Mouse (Mus musculus) liver, embryonic 13.5 days (tissue): Measurements from ENCODE around the gene Afmid. TPM values are rescaled to one million over a fixed set of nuclear protein-coding genes. Genes with fewer than 3 reads are reported as not detected.
A peak's percentile ranks its signal among the peaks of the same experiment; 100 is the strongest.

Source experiments
- ATAC-seq: fragments of 200-750 bp; cut with Nextera tagmentation; 2 replicates; pipeline ENCODE4 v1.8.0; 2017; ENCODE audit warnings: low read depth, mild to moderate bottlenecking, moderate number of reproducible peaks, moderate library complexity
- DNase-seq: peaks from one replicate; pipeline ENCODE4 v3.0.0; 2022
- H3K27ac ChIP-seq: fragments of 300-500 bp; sonication (generic); 2 replicates; pipeline ENCODE4 v1.5.1; 2015; ENCODE audit warnings: moderate library complexity, mild to moderate bottlenecking, inconsistent platforms
- H3K27me3 ChIP-seq: fragments of 300-500 bp; sonication (generic); 2 replicates; pipeline ENCODE4 v1.6.1; 2015; ENCODE audit warnings: mild to moderate bottlenecking, inconsistent platforms
- H3K36me3 ChIP-seq: fragments of 300-500 bp; sonication (generic); 2 replicates; pipeline ENCODE4 v1.6.1; 2015; ENCODE audit warnings: mild to moderate bottlenecking, inconsistent platforms
- H3K4me1 ChIP-seq: fragments of 300-500 bp; sonication (generic); replicated peaks from 2 replicates; pipeline ENCODE4 v1.6.1; 2015; ENCODE audit warnings: inconsistent platforms
- H3K4me2 ChIP-seq: fragments of 300-500 bp; sonication (generic); 2 replicates; pipeline ENCODE4 v1.6.1; 2015; ENCODE audit warnings: inconsistent platforms, mild to moderate bottlenecking, moderate library complexity
- H3K4me3 ChIP-seq: fragments of 300-500 bp; sonication (generic); replicated peaks from 2 replicates; pipeline ENCODE4 v1.5.1; 2015; ENCODE audit warnings: mild to moderate bottlenecking, inconsistent platforms
- H3K9ac ChIP-seq: fragments of 300-500 bp; sonication (generic); 2 replicates; pipeline ENCODE4 v1.6.1; 2015; ENCODE audit warnings: mild to moderate bottlenecking, inconsistent platforms
- H3K9me3 ChIP-seq: fragments of 300-500 bp; sonication (generic); replicated peaks from 2 replicates; pipeline ENCODE4 v1.6.1; 2016; ENCODE audit warnings: inconsistent platforms
- WGBS: fragments of 180-500 bp; shearing (Covaris S2); methylation state at CpG from one replicate; pipeline ENCODE4 v1.1.7; 2015; ENCODE audit not compliant: insufficient replicate concordance; 5-methylcytosine and 5-hydroxymethylcytosine counted together
- polyA plus RNA-seq: library from polyadenylated mRNA; unstranded; fragments of >200 nt; fragmentation: Nextera tagmentation; extraction: Ambion mirVana; gene quantifications from 2 replicates; pipeline ENCODE4 v1.2.1, GENCODE M21; 2015

Afmid gene
- polyA plus RNA-seq, 1 experiment from 2014 or later, result 7.8 TPM

DNA sequence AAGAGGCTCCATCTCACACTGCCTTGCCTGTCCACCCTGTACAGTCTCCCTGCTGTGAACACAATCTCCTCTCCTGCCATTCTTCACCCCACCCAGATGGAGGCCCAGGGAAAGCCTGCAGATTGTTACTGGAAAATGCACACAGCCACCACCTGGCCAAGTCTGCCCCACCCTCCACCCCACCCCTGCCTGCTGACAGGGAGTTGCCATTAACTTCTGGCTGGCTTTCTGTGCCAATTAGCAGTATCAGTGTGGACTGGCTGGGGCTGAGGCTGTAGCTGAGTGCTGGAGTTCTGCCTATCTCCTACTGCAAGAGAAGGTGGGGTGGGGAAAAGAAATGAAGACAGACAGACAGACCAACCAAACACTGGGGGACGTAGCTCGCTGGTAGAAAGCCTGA is 12.8 kb downstream of the Afmid start:
- peaks cover 78% of the 10 kb centered on the region for H3K4me1 ChIP-seq
- WGBS, result 24% methylated on average over 2 of the region's 2 CpGs

GRCm38 (mm10) chr11:117839021-117839420 is 13.3 kb downstream of the Afmid start:
- peak overlapping the region; percentile 21; the same call in 1 of the 2 replicates for H3K4me3 ChIP-seq
- peak overlapping the region; percentile 52 for H3K4me2 ChIP-seq
- H3K9ac ChIP-seq, result peak overlapping the region; percentile 60
- ATAC-seq, result no peak
- H3K27me3 ChIP-seq, result no peaks in the 10 kb centered on the region
- 25% methylated on average over 1 of the region's 1 CpGs for WGBS
- DNase-seq, result no peak
- peak overlapping the region; percentile 94 for H3K27ac ChIP-seq
- no peaks in the 10 kb centered on the region for H3K36me3 ChIP-seq
- H3K9me3 ChIP-seq, result no peaks in the 10 kb centered on the region
- H3K4me1 ChIP-seq, result peaks cover 73% of the 10 kb centered on the region

More for the DNA sequence above, 12.8 kb downstream of the Afmid start:
- no peaks in the 10 kb centered on the region for H3K9me3 ChIP-seq
- H3K27ac ChIP-seq, result peak overlapping the region; percentile 94
- no peaks in the 10 kb centered on the region for H3K36me3 ChIP-seq
- no peaks in the 10 kb centered on the region for H3K27me3 ChIP-seq
- peak; percentile 97 for ATAC-seq
- H3K4me3 ChIP-seq, result peak overlapping the region; percentile 21; the same call in 1 of the 2 replicates
- peak overlapping the region; percentile 52 for H3K4me2 ChIP-seq
- peak overlapping the region; percentile 60 for H3K9ac ChIP-seq
- peak; percentile 80 for DNase-seq

DNA sequence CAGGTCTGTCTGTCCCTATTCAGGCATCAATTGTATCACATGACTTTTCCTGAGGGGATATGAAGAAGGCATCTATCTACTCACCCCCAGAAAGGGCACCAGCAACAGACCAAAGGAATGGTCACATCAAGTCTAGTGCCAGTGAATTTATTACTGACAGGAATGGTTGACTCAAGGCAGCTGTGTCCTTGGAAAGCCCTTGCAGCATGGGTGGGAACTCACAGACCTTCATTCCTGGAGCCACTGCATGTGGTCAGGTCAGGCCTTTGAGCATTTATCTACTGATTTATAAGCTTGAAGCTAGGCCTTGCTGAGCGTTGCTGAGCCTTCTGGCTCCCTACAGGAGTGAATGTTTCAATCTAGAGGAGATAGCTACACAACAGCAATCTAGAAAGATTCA is 15.2 kb downstream of the Afmid start:
- ATAC-seq (no peak), DNase-seq (no peak)
- Histone ChIP-seq H3K9me3 (no peaks in the 10 kb centered on the region), H3K4me2 (no peak overlapping the region), H3K27me3 (no peaks in the 10 kb centered on the region), H3K4me3 (no peak overlapping the region), H3K27ac (peak overlapping the region; percentile 94), H3K4me1 (peaks cover 67% of the 10 kb centered on the region), H3K9ac (peak overlapping the region; percentile 3; the same call in 1 of the 2 replicates), H3K36me3 (no peaks in the 10 kb centered on the region)
- WGBS, result 56% methylated on average over 1 of the region's 1 CpGs

GRCm38 (mm10) chr11:117843434-117843833 is 17.7 kb downstream of the Afmid start:
- no peak for DNase-seq
- H3K27ac ChIP-seq, result no peak overlapping the region; the same call in 1 of the 2 replicates
- H3K4me1 ChIP-seq, result peaks cover 67% of the 10 kb centered on the region
- no peak for ATAC-seq
- H3K27me3 ChIP-seq, result no peaks in the 10 kb centered on the region
- WGBS, result 78% methylated on average over 2 of the region's 2 CpGs
- H3K9ac ChIP-seq, result no peak overlapping the region
- no peak overlapping the region for H3K4me3 ChIP-seq
- H3K9me3 ChIP-seq, result no peaks in the 10 kb centered on the region
- H3K36me3 ChIP-seq, result no peaks in the 10 kb centered on the region
- no peak overlapping the region for H3K4me2 ChIP-seq

DNA sequence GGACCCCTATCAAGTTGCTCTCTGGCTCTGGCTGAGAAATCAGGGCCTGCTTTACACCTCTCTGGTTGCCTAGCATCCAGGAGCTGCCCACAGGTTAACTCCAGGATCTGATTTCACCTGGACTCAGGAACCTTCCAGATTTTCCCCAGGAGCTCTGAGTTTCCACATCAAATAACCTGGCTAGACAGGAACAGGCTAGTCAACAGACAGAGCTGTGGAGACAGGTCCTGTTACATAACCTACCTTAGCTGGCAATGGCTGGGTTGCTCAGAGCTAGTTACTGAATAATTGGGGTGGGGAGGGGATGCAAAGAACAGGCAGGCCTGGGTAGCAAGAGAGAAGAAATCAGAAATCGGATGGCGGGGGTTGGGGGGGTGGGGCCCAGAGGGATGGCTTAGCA is 19.3 kb downstream of the Afmid start:
- Histone ChIP-seq H3K4me2 (no peak overlapping the region), H3K36me3 (no peaks in the 10 kb centered on the region), H3K27me3 (no peaks in the 10 kb centered on the region), H3K27ac (peak overlapping the region; percentile 71), H3K4me3 (no peak overlapping the region), H3K9ac (0 out of 2 replicates have a peak overlapping the region, but pooled peaks have one; percentile 17), H3K9me3 (no peaks in the 10 kb centered on the region), H3K4me1 (peaks cover 59% of the 10 kb centered on the region)
- DNase-seq, result no peak
- WGBS, result 53% methylated on average over 2 of the region's 2 CpGs
- no peak for ATAC-seq

DNA sequence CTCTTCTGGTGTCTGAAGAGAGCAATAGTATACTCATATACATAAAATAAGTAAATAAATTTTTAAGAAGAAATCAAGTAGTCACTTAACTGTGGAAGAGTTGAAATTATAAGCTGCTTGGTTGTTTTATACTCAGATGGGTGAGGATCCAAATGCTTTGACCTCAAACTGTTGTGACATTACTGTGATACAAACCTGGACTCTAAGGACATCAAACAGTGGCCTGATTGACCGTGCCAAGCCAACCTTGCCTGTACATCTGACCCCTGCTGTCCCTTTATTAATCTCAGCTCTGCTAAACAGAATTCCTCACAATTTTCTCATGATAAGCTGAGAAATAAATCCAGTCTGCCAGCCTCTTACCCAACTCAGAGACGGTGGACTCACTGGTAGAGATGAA is 19.9 kb downstream of the Afmid start:
- Histone ChIP-seq H3K4me2 (no peak overlapping the region), H3K4me3 (no peak overlapping the region), H3K9ac (no peak overlapping the region), H3K4me1 (peaks cover 59% of the 10 kb centered on the region), H3K36me3 (peaks cover 5% of the 10 kb centered on the region), H3K9me3 (no peaks in the 10 kb centered on the region), H3K27ac (no peak overlapping the region; the same call in 1 of the 2 replicates), H3K27me3 (no peaks in the 10 kb centered on the region)
- DNase-seq (no peak), ATAC-seq (no peak)
- WGBS, result 65% methylated on average over 2 of the region's 2 CpGs

DNA sequence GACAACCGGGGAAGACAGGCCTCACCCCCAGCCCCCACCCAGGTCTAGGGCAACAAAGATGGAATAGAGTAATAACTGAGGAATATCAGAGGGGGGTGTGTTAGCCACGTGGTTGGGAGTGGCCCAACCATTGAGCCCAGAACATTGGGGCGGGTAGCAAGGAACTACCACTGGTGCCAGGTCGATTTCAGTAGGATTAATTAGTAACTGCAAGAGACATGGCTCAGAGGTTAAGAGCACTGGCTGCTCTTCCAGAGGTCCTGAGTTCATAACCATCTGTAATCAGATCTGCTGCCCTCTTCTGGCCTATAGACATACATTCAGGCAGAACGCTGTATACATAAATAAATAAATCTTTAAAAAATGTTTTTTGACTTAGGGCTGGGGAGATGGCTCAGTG is 20.9 kb downstream of the Afmid start:
- Histone ChIP-seq H3K4me2 (no peak overlapping the region), H3K36me3 (peaks cover 13% of the 10 kb centered on the region), H3K4me1 (peaks cover 61% of the 10 kb centered on the region), H3K27ac (peak overlapping the region; percentile 94), H3K9me3 (no peaks in the 10 kb centered on the region), H3K9ac (0 out of 2 replicates have a peak overlapping the region, but pooled peaks have one; percentile 36), H3K27me3 (no peaks in the 10 kb centered on the region), H3K4me3 (no peak overlapping the region)
- ATAC-seq, result no peak
- no peak for DNase-seq
- 36% methylated on average over 5 of the region's 5 CpGs for WGBS

DNA sequence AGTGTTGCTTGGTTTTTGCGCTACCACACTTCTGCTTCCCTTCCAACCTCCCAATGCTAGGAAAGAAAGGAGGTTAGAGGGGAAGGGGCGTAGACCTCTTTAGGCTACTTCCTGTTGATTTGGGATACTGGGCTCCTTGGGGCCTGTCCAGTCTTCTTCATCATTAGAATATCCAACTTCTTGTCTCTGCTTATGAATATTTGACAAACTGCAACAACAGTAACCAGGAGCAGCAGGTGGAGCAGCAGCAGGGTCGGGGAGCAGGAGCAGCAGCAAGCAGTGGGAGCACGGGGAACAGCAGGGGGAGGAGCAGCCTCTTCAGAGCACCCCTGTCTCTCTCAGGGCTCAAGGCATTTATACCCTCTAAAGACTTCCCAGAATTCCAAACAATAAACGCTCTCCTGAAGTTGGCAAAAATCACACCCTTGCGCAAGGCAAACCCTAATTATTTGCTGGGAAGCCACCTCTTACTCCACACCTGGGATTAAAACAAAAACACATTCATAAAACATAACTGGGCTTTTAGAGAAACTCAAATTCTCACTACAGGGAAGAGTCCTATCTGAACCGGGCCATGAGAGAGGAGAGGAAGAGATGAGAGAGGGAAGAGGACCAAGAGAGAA is 22.0 kb downstream of the Afmid start:
- no peak for DNase-seq
- no peaks in the 10 kb centered on the region for H3K9me3 ChIP-seq
- WGBS, result 72% methylated on average over 7 of the region's 7 CpGs

GRCm38 (mm10) chr11:117848271-117848984 is 22.7 kb downstream of the Afmid start:
- Histone ChIP-seq H3K9ac (peak overlapping the region; percentile 93), H3K9me3 (no peaks in the 10 kb centered on the region), H3K4me2 (peak overlapping the region; percentile 97), H3K27ac (peak overlapping the region; percentile 94), H3K27me3 (no peaks in the 10 kb centered on the region), H3K36me3 (peaks cover 31% of the 10 kb centered on the region), H3K4me1 (peaks cover 75% of the 10 kb centered on the region), H3K4me3 (peak overlapping the region; percentile 95)
- ATAC-seq (peak; percentile 50), DNase-seq (no peak)
- 7% methylated on average over 19 of the region's 19 CpGs for WGBS

More for the DNA sequence above, 22.0 kb downstream of the Afmid start:
- H3K4me2 ChIP-seq, result peak overlapping the region; percentile 97
- peak overlapping the region; percentile 93 for H3K9ac ChIP-seq
- ATAC-seq, result no peak
- H3K27ac ChIP-seq, result peak overlapping the region; percentile 94
- H3K4me3 ChIP-seq, result peak overlapping the region; percentile 95
- peaks cover 71% of the 10 kb centered on the region for H3K4me1 ChIP-seq
- no peaks in the 10 kb centered on the region for H3K27me3 ChIP-seq
- peaks cover 24% of the 10 kb centered on the region for H3K36me3 ChIP-seq

GRCm38 (mm10) chr11:117848985-117849671 is 23.4 kb downstream of the Afmid start, which contains the start of gene Birc5:
TSS of gene Birc5 (plus strand) at chr11:117849251.
- peak within 1 kb of the TSS; percentile 97 for H3K4me2 ChIP-seq
- H3K4me1 ChIP-seq, result peaks cover 75% of the 10 kb centered on the region
- H3K9me3 ChIP-seq, result no peaks in the 10 kb centered on the region
- H3K36me3 ChIP-seq, result peaks cover 38% of the 10 kb centered on the region
- H3K4me3 ChIP-seq, result peak within 1 kb of the TSS; percentile 95
- DNase-seq (peak; percentile 96), ATAC-seq (peak; percentile 86)
- no peaks in the 10 kb centered on the region for H3K27me3 ChIP-seq
- WGBS, result under 1% methylated on average over 49 of the region's 51 CpGs
- peak within 1 kb of the TSS; percentile 93 for H3K9ac ChIP-seq
- H3K27ac ChIP-seq, result peak within 1 kb of the TSS; percentile 95

DNA sequence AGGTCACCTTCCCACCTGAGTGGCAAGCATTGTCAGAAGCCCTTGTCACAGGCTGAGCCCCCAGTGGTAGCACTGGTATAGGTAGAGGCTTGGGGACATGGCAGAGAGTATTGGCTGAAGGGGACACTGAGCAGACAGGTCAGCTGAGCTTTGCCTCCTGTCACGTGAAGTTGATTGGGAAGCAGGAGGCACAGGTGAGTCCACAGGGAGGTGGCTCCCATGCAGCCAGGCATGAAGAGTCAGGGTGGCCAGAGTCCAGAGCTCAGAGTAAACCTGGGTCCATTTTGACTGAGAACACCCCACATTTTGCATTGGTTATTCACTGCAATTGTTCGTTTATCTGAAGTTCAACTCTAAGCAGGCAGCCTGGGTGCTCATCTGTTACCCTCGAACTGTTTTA is 27.2 kb downstream of the Afmid start:
- H3K9me3 ChIP-seq, result 0 out of 2 replicates have a peak, but pooled peaks cover 3% of the 10 kb centered on the region
- H3K36me3 ChIP-seq, result peaks cover 74% of the 10 kb centered on the region
- no peak overlapping the region for H3K9ac ChIP-seq
- no peak overlapping the region for H3K4me3 ChIP-seq
- ATAC-seq (no peak), DNase-seq (no peak)
- H3K27me3 ChIP-seq, result no peaks in the 10 kb centered on the region
- H3K27ac ChIP-seq, result no peak overlapping the region
- WGBS, result 89% methylated on average over 3 of the region's 3 CpGs
- no peak overlapping the region for H3K4me2 ChIP-seq
- H3K4me1 ChIP-seq, result peaks cover 42% of the 10 kb centered on the region
